8 mouse cellular contexts compared by ENCODE assay signal in genomic region chr17:62784274-62785171, GRCm38 (mm10).
DNase-seq lines count a peak whose midpoint lies in the region; ATAC-seq and TF ChIP-seq lines count a peak whose summit lies in the region.

No protein-coding gene starts in this region.

- H3K9ac ChIP-seq in heart, embryonic 16.5 days (ENCODE audit: low read length), result 0 out of 2 replicates have a peak overlapping the region, but pooled peaks have one; percentile 49
- H3K9ac ChIP-seq in neural tube, embryonic 12.5 days, result no peak overlapping the region

- no peak for TF ChIP-seq CTCF in testis, adult 2 months (IDR thresholded peaks at IDR 0.05; ENCODE audit: control insufficient read depth, insufficient read depth, insufficient replicate concordance, low read depth, low read length)

- 0 out of 2 replicates have a peak, but pooled peaks have one; percentile 4 for ATAC-seq in heart, embryonic 16.5 days (replicated peaks; ENCODE audit: extremely low read depth, insufficient read depth, low FRiP score)
- ATAC-seq in neural tube, embryonic 12.5 days (ENCODE audit: low FRiP score, low read depth), result no peak; the same call in none of the 2 replicates

- intact Hi-C loops in left cerebral cortex, postnatal 4 days (cut with DNase I), result no loop called here

- H3K4me1 ChIP-seq in testis, adult 2 months (ENCODE audit: control insufficient read depth, insufficient read depth, low read length), result peaks cover 6% of the 10 kb centered on the region
- peaks cover 26% of the 10 kb centered on the region for H3K4me1 ChIP-seq in heart, embryonic 16.5 days (ENCODE audit: control insufficient read depth, insufficient read depth, low read length)
- H3K4me1 ChIP-seq in limb, embryonic 10.5 days, result peaks cover 77% of the 10 kb centered on the region
- peaks cover 10% of the 10 kb centered on the region; the same call in 1 of the 2 replicates for H3K4me1 ChIP-seq in neural tube, embryonic 12.5 days

- no peaks in the 10 kb centered on the region for H3K27me3 ChIP-seq in testis, adult 2 months (ENCODE audit: control insufficient read depth, insufficient read depth, low read length)
- no peaks in the 10 kb centered on the region for H3K27me3 ChIP-seq in heart, embryonic 16.5 days (ENCODE audit: control insufficient read depth, insufficient read depth, low read length)
- H3K27me3 ChIP-seq in limb, embryonic 10.5 days (ENCODE audit: low read depth, poor library complexity, severe bottlenecking), result no peaks in the 10 kb centered on the region
- H3K27me3 ChIP-seq in neural tube, embryonic 12.5 days (replicated peaks), result no peaks in the 10 kb centered on the region

- H3K36me3 ChIP-seq in testis, adult 2 months (ENCODE audit: control insufficient read depth, insufficient read depth, low read length), result no peaks in the 10 kb centered on the region
- H3K36me3 ChIP-seq in heart, embryonic 16.5 days (ENCODE audit: control insufficient read depth, insufficient read depth), result no peaks in the 10 kb centered on the region
- H3K36me3 ChIP-seq in limb, embryonic 10.5 days, result no peaks in the 10 kb centered on the region
- H3K36me3 ChIP-seq in neural tube, embryonic 12.5 days, result no peaks in the 10 kb centered on the region

- H3K4me3 ChIP-seq in testis, adult 2 months (ENCODE audit: control insufficient read depth, low read depth, low read length), result peak overlapping the region; percentile 59
- peak overlapping the region; percentile 28 for H3K4me3 ChIP-seq in heart, embryonic 16.5 days (ENCODE audit: low read length)
- peak overlapping the region; percentile 36 for H3K4me3 ChIP-seq in limb, embryonic 10.5 days
- 0 out of 2 replicates have a peak overlapping the region, but pooled peaks have one; percentile 3 for H3K4me3 ChIP-seq in neural tube, embryonic 12.5 days

- peak overlapping the region; percentile 59 for H3K4me2 ChIP-seq in heart, embryonic 16.5 days (ENCODE audit: low read depth, low read length)
- H3K4me2 ChIP-seq in neural tube, embryonic 12.5 days (replicated peaks), result peak overlapping the region; percentile 56

- DNase-seq in testis, postnatal 10 days (ENCODE audit: low spot score), result no peak
- no peak for DNase-seq in limb, embryonic 10.5 days (ENCODE audit: low spot score)
- DNase-seq in gastrocnemius, postnatal 10 days, result no peak
- DNase-seq in Muller cell, postnatal 12 days (ENCODE audit: inconsistent ontology term), result no peak
- no peak for DNase-seq in left cerebral cortex, postnatal 4 days

- no peak for TF ChIP-seq POLR2A in testis, adult 2 months (IDR thresholded peaks at IDR 0.05; ENCODE audit: control insufficient read depth, low read depth, low read length)

- 51% methylated on average over 27 of the region's 27 CpGs for whole genome bisulfite sequencing in heart, embryonic 16.5 days
- WGBS in limb, embryonic 10.5 days, result 39% methylated on average over 27 of the region's 27 CpGs
- WGBS in neural tube, embryonic 12.5 days, result 30% methylated on average over 27 of the region's 27 CpGs

- no peak overlapping the region for H3K27ac ChIP-seq in testis, adult 2 months (ENCODE audit: control insufficient read depth, insufficient read depth, low read depth, low read length)
- H3K27ac ChIP-seq in heart, embryonic 16.5 days (ENCODE audit: low read length), result no peak overlapping the region
- peak overlapping the region; percentile 53; the same call in 1 of the 2 replicates for H3K27ac ChIP-seq in limb, embryonic 10.5 days
- H3K27ac ChIP-seq in neural tube, embryonic 12.5 days, result no peak overlapping the region

- no peaks in the 10 kb centered on the region for H3K9me3 ChIP-seq in heart, embryonic 16.5 days (replicated peaks; ENCODE audit: control insufficient read depth, low read length)
- no peaks in the 10 kb centered on the region for H3K9me3 ChIP-seq in limb, embryonic 10.5 days (replicated peaks)
- no peaks in the 10 kb centered on the region for H3K9me3 ChIP-seq in neural tube, embryonic 12.5 days

Comparison
In these comparisons a context has a peak if more than half of its experiments do, and no peak if none do; other contexts are left out.
1. H3K4me3 ChIP-seq: peak in every context shown above with its lines; median percentile 59 in testis, adult 2 months; 36 in limb, embryonic 10.5 days; 28 in heart, embryonic 16.5 days; 3 in neural tube, embryonic 12.5 days.